Mouse (Mus musculus) erythroid progenitor cell, adult 5-6 weeks (primary cell): ENCODE results near the gene Atxn7l2. TPM values are rescaled to one million over a fixed set of nuclear protein-coding genes. Genes with fewer than 3 reads are reported as not detected.

ENCODE experiments used
- ATAC-seq: replicated peaks from 2 replicates; pipeline ENCODE4 v1.8.0; 2016; ENCODE audit warnings: moderate number of reproducible peaks, mild to moderate bottlenecking, moderate TSS enrichment, inconsistent platforms; ENCODE audit not compliant: poor library complexity, low FRiP score, severe bottlenecking
- total RNA-seq, 2 experiments: library from RNA; stranded (forward) in 1 of 2; stranded (reverse) in 1 of 2; fragments of 150-400 nt in 1 of 2; fragments of 186-747, 209-891 nt in 1 of 2; gene quantifications; 2 replicates each; pipeline versions ENCODE4 v1.2.3 to v1.2.4; 2015 to 2017; ENCODE audit warnings: low replicate concordance in 2 of 2

The Atxn7l2 gene
- total RNA-seq, 2 experiments from 2014 or later, result 5.4 TPM; not detected in 1

DNA sequence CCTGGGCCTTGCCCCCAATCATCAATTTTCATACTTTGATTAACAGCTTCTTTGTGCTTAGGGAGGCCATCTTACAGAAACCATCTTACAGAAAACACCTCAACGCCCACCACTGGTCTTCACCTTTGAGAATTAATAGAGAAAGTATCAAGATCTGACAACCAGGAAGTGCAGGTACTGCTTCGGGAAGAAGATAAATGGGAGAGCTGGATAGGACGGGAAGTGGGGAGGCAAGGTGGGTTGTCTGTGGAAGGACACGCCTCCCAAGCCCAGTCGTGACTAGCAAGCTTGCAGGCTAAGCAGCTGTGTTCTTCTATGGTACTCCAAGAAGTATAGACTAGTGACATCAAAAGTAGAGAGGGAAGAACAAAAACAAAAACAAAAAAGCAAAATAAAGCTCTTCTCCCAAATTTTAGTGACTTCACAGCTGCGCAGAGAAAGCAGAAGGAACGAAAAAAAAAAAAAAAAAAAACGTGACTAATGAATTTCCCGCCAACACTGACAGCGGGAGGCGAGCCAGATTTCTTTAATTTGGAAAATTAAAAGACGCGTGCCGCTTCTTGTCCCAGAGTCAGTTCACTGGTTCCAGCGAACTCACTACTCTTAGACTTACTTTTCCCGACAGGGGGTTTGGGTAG is 25.2 kb downstream of the Atxn7l2 start:
- ATAC-seq, result no peak

DNA sequence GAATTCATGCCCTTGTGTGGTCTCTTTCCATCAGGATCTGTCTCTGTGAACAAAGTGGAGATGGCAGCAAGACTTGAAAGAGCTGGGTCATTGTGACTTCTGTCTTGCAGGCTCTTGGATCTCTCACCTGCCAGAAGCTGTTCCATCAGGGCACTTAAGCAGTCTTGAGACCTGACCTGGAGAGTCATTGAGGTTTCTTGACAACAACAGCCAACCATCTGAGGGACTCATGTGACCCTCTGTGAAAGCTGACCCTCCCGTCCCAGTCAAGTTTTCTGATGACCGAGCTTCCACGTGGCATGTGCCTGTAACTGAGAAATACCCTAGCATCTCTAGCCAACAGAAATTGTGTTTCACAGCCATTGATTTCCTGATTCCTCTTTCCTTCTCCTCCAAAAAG is 26.0 kb downstream of the Atxn7l2 start:
- no peak for ATAC-seq

DNA sequence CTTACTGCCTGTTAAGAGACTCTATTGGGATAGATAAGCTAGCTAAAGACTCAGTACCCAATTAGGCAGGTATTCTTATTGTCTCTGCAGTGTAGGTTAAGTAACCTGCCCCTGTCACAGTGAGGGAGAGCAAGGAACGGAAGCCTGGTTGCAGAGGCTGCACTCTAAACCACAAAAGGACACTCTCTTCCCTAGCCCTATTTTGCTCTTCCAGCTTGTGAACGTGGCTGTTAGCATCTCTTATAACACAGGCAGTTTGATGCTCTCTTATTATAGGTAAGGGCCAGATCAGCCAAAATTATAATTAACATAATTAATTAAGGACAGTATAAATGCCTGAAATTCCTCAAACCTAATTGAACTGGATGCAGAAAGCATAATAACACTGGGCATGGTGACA is 30.2 kb downstream of the Atxn7l2 start:
- no peak for ATAC-seq

DNA sequence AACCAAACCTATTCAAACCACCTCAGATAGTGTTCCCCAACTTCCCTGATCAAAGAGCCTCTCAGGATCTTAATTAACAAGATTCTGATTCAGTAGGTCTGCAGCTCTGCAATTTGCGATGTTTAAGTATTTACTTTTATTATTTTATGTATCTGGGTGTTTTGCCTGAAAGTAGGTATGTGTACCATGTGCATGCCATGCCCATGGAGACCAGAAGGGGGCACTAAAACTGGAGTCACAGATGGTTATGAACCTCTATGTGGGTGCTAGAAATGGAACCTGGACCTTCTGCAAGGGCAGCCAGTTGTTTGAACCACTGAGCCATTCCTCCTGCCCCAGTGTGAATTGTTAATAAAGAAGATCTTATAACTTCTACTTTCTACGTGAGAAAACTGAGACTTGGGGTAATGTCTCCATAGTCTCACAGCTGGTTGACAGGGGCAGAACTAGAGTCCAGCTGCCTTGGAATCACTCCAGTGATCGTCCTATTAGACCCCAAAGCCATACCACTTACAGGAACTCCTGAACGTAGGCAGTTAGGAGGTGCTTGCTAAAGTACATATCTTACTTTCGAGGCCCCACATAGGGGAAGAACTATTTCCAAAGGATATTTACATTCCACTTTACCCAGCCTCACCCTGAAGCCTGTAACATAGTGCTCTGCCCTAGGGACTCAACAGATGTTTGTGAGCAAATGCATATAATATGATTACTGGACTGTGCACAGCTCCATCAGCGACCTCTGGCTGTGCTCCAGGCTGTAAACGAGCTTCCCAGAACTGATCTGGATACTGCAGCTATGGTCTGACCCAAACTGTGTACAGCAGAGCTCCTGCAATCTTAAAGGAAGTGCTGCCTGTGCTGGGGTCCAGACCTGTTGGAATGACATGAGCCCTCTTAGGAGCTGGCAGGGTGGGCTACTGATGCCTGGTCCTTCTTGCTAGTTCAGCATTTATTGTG is 31.7 kb downstream of the Atxn7l2 start:
- no peak for ATAC-seq

DNA sequence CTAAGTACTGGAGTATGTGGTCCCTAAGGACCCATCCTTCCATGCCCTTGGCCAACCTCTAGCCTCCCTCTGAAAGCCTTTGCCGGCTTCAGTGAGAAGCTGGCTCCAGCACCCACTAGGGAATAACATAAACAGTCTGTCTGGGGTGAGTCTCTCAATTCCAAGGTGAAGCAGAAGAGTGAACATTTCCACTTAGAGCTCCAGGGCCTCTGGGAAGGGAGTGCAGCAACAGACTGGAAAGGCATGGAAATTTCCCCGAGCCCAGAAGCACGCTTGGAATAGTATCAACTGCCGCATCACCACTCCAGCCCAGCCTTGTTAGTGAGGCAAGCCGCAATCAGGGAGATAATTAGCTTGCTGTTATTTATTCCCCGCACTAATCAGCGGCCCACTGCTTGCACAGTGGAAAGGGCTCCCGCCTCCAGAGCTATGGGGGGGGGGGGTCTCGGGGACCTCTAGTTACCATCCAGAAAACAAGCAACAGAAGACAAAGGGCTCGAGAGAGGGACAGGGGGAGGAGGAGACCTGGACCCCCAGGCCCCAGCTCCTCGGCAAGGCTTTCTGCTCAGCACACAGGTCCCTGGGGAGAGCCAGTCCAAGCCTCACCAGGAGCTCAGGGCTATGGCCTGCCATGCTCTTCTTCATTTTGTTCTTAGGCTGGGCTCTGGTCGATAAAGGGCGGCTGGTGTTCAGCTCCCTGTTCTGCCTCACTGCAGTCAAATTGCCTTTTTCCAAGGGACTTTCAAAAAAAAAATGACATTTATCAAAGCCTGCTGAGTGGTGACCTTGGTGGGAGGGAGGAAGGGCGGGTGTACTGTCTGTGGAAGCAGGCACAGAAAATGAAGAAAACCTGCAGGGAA is 35.8 kb downstream of the Atxn7l2 start:
- ATAC-seq, result no peak

DNA sequence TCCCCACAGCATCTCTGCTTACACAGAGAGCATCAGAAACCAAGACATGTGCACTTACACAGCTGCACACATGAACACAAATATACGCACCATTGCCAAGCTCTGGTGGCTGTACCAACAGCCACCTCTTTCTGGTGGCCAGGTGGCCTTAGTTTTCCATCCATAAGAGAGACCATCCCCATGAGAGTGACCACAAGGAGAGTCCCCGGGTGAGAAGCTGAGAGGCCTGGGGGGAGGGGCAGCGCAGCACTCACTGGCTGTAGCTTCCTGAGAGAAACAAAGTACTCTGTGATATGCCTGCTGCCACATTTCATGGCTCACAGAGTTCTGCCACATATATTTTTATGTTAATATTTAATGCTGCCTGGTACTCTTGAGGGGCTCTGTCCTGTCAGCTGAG is 41.5 kb downstream of the Atxn7l2 start:
- no peak for ATAC-seq

DNA sequence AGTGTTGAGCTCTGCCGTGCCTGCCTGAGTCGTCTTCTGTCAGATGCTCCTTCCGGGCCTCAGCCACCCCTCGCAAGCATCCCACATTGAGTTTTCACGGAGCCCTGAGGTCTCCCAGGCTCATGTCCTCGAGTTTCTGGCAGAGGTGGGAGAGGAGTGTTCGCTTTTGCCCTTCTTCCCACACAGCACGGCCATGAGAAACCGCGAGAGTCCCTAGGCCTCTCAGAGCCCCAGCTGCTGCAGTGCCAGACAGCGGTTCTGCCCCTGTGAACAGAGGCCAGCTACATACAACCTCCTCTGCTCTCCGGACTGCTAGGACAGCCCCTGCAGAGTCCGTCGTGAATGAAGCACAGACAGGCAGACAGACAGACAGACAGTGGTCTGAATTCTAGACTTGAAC is 43.2 kb downstream of the Atxn7l2 start:
- no peak for ATAC-seq

DNA sequence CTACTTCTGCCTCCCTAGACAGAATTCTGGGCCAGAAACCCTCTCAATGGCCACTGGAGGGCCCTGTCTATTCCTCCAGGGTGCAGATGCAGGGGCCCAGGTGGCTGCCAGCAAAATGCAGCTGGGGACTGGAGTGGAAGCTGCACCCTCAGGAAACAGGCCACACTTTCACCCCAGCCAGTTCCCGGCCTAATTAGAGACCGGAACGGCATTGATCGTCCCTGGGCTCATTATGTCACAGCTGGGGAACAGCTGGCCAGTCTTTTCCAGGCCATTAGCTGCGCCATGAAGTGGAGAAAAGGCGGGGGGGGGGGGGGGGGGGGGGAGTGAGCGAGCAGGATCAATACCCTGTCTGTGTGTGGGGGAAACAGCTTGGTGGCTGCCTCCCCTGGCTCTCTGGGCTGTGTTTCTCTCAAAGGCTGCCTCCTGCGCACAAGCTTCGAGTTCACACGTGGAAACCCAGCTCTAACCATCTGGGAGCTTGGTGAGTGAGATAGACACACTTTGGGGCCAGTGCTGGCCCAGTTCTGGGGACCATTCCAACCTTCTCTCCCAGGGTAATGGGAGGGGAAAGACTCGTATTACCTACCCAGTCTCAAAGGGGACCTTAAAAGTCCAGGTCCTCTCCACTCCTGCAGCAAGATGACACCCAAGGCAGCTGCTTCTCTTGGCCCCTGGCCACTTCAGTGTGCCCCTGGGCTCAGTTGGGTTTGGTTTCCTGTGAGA is 44.1 kb downstream of the Atxn7l2 start:
- ATAC-seq, result no peak

DNA sequence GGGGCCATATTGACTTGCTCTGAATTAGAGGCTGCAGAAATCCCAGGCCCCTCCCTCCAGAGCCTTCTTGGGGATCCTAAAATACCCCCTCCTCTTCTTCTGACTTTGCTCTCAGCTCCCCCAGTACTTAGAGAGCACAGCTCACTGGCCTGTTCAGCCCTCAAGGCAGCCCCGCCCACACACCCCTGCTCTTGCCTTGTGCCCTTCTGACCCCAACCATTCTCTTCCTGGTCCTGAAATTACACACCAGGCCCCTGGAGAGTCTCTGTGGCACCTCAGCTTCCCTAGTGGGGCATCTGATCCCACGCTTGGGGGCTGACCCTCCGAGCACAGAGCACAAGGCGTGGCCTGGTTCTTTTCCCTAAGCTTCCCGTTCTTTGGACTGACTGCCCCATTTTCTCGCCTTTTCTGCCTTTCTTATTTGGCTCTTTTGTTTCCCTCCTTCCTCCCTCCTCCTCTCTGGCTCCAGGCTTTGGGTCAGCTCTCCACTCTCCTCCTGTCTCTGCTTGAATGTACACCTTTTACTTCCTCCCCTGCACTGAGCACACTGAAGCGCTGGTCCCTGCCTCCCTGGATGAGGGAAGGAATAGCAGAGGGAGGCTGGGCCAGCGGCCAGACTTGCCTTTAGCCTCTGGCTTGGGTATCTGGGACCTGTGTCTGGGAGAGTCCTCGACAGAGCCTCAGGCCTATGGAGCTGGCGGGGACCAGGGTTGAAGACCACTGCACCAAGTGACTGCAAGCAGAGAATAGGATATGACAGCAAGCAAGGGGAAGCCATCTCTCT is 45.0 kb downstream of the Atxn7l2 start:
- no peak for ATAC-seq

DNA sequence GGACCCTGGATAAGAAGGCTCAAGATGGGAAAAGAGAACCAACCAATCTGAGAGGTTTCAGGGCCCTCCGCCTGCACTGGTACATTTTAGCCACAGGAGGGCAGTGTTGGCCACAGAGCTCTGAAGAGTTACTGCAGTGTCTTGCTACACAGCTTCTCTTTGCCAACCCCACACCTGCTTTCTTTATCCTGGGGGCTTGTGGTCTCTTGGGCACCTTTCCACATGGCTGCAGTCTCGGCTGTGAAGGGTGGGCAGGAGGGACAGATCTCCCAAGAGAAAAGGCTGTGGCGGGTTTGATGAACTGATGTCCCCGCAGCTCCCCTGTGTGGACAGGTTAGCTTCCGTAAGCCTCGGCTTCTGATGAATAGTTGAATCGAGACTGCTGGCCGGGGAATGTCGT is 45.9 kb downstream of the Atxn7l2 start:
- ATAC-seq, result peak; percentile 81

DNA sequence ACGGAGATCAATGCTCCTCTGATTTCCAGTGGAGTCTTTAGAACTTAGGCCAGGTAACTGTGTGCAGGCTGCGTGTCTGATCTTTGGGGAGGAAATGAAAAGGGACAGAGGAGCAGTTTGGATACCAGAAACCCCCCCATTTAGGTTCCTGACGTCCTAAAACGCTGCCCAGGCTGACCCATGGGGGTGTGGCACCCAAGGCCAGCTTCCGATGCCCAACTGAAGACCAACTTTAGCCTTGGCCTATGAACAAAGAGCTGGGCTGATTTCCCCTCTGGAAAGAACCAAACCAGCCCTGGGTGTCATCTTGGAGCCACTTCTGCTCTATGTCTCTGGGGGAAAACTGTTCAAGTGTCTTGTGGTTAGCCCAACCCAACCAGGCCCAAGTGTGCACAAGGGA is 46.6 kb downstream of the Atxn7l2 start:
- no peak for ATAC-seq

DNA sequence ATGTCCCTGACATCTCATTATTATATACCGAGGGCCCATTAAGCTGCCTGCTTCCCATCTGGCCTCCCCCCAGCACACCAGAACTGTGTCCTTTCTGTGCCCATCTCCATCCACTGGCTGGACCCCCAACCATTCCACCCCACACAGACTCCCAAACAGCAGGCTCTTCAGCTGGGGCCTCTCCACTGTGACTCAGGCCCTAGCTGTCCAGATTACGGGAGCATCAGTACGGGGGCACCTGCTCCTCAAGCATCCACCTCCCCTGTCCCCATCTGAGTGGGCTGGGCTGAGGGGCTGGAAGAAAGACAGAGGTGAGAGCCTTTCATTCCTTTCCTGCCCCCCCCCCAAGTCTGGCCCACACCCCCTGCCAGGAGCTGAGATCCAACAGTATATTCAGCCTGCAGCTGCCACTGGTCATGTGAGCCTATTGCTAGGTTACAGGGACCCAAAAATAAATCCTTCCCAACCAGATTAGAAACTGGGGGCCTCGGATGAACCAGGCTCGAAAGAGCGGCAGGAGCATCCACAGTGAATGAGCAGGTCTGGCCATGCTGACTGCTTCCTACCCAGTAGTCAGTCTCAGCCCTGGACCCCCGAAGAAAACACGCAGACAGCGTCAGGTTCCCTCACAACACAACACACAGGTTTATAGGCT is 52.2 kb downstream of the Atxn7l2 start:
- no peak for ATAC-seq

DNA sequence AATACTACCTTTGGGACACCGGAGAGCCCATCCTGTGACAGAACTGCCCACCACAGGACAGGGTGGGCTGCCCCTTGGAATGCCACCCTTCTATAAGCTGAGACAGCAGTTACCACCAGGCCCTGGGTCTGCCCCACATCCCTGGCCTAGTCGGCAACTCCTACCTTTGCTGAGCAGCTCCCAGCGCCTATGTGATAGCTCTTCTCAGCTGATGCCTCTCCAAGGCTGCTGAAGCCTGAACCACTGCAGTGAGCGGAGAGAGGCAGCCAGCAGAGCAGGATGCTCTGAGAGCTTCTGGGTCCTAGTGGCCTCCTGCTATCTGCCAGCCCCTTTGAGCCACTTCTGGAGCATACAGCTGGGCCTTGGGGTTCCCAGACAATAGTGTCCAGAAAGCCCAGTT is 56.1 kb downstream of the Atxn7l2 start, which contains the start of gene Gpr61:
TSS of gene Gpr61 (minus strand) at position 227 of the 400 bp plus-strand sequence.
- ATAC-seq, result no peak

DNA sequence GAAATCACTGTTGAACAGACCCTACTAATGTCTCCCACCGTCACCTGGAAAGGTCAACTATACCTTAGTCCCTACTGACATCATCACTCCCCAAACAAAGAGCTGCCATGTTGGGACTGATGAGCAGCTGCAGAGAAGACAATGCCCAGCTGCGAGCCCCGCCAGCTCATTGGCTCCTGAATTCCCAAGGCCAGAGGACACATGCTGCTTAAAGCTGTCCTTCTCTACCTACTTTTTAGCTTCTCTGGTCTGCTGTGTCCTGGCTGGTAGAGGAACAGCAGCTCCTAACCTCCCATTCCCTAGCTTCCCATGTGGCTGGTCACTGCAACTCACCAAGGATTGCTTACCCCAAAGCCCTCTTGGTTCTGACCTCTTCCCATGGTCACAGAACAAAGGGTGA is 58.4 kb downstream of the Atxn7l2 start:
- no peak for ATAC-seq
